Mouse (Mus musculus): Measurements from ENCODE around the gene Atrnl1. TPM values are rescaled to one million over a fixed set of nuclear protein-coding genes. Genes with fewer than 3 reads are reported as not detected.

The Atrnl1 gene
- total RNA-seq, 2 experiments from 2014 or later: 7.1 to 8.0 TPM

DNA sequence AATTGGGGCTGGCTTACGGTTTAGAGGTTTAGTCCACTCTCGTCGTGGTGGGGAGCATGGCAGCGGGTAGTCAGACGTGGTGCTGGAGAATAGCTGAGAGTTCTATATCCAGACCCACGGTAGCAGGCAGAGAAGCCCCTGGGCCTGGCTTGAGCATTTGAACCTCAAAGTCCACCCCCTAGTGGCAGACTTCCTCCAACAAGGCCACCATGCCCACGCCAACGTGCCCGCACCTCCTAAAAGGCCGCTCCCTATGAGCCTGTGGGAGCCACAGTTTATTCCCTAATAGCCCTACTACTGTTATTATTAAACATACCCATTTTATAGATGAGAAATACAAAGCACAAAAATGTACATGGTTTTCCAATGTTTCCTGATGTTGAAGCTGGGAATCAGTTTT is 19.2 kb upstream of the Atrnl1 start:
- Histone ChIP-seq H3K4me3 (no peak overlapping the region), H3K27ac (no peak overlapping the region)
- intact Hi-C loops (cut with DNase I): no loop called here
- DNase-seq: no peak
- peak; percentile 4; the same call in 1 of the 2 replicates for TF ChIP-seq CTCF (IDR thresholded peaks at IDR 0.05)

DNA sequence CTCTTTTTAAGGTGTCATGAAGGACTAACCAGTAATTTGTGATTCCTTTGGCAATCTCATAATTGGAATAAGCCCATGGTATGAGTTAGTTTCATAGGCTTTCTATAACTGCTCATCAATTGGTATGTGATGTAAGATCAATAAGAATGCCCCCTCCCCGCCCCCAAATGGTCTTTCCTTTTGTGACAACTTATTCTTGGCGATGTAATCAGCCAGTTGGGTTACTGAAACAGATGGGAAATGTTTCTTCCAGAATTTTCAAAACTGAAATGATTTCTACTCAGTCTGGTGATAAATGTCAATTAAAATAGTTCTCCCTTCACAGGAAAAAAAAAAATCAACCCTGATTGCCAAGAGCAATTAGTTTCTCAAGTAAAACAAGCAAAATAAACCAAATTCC is 18.5 kb upstream of the Atrnl1 start:
- DNase-seq: no peak
- no peak overlapping the region for H3K4me3 ChIP-seq
- no peak overlapping the region for H3K27ac ChIP-seq
- intact Hi-C loops (cut with DNase I): no loop called here
- no peak for TF ChIP-seq CTCF (IDR thresholded peaks at IDR 0.05)

DNA sequence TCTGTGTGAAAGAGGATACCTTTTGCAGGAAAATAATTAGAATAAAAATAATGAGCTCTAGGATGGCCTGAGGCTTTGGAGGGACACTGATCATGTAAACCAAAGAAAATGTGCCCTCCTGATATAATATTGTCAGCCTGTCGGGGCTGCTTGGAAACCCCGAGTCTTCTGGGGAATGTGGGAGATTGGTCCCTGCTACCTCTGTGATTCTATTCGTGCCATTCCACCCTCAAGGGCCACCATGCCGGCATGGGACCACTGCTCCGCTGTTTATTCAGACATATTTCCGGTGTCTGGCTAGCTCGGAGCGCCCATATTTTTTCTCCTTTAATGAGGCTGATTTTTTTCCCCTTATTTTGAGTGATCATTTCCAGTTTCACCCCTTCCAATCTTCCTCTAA is 11.7 kb upstream of the Atrnl1 start:
- intact Hi-C loops (cut with DNase I): no loop called here
- Histone ChIP-seq H3K27ac (no peak overlapping the region), H3K4me3 (no peak overlapping the region)
- TF ChIP-seq CTCF (IDR thresholded peaks at IDR 0.05): no peak
- DNase-seq: no peak

DNA sequence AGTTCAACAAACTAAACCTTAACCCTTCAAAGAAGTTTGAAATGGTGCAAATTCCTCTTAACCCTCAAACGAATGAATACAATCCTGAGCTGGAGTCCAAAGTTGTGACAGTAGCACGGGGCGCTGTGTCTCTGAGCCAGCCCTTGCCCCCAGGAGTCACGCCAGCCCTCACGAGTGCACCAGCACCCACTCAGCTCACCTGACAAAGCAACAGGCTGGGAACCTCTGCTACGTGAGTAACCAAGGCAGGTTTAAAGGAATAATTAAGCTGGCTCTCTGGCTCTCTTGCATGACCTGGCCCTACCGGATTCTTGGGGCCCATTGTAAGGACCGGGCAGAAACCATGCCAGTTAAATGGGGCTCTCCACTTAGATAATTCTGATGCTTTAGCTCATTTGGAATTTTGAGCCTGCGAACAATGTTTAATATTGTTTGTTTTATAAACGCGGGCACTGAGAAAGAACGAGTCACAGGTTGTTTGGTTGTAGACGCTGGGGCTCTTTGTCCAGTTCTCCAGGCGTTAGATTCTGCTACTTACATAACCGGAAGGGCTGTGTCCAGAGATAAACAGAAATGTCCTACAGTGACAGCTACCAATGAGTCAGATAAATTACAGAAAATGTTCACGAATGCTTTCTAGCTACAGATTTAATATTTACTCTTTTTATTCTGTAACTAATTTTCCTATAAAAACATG is 10.5 kb upstream of the Atrnl1 start:
- no peak for DNase-seq
- no peak overlapping the region for H3K27ac ChIP-seq
- no peak for TF ChIP-seq CTCF (IDR thresholded peaks at IDR 0.05)
- intact Hi-C loops (cut with DNase I): no loop called here
- no peak overlapping the region for H3K4me3 ChIP-seq

DNA sequence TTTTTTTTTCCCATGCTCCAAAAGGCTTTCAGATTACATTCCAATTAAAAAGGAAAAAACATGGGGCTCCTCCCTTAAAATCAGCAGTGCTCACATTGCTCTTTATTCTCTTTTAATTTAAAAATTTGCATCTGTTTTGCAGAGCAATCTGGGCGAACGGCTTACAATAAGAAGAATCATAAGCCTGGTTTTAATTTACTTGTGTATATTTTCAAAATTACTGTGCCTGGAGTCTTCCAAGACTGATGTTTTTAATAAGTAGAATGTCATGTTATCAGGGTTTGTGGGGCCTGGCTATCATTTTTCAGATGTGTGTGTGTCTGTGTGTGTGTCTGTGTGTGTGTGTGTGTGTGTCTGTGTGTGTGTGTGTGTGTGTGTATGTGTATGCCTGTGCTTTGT is 9.9 kb upstream of the Atrnl1 start:
- Histone ChIP-seq H3K4me3 (no peak overlapping the region), H3K27ac (no peak overlapping the region)
- intact Hi-C loops (cut with DNase I): no loop called here
- no peak for TF ChIP-seq CTCF (IDR thresholded peaks at IDR 0.05)
- no peak for DNase-seq

DNA sequence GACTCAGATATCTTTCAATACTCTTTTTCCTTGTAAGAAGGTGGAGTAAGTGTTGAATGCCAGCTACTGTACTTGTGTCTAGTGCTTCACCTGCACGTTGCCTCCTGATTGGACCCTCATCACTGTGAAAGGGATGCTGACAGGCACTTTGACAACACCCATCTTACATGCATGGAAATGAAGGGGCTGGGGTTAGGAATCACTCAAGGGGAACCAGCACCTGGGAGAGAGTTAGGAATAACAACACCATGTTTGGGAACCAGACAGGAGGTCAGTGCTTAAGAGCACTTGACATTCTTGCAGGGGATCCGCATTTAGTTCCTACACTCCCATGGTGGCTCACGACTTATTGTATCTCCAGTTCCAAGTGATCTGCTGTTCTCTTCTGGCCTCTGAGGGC is 7.2 kb upstream of the Atrnl1 start:
- no peak for DNase-seq
- no peak for TF ChIP-seq CTCF (IDR thresholded peaks at IDR 0.05)
- no peak overlapping the region for H3K27ac ChIP-seq
- intact Hi-C loops (cut with DNase I): no loop called here
- H3K4me3 ChIP-seq: no peak overlapping the region

DNA sequence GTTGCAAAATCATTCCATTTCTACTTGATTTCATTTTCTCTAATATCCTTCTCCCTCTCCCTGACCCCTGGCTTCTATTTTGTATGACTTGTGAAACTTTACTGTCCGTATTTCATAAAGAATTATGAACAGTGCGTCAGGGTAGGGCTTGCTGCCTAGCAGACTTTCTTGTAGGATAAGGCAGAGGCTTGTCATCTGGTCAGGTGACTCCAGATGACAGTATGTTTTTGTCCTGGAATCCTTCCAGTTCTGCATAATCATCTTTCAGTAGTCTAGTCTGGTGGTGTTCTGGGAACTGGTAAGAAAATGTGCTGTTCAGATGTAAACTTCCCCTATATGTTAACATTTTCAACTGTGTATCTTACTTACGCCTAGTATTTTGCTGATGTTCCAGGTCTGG is 4.9 kb upstream of the Atrnl1 start:
- intact Hi-C loops (cut with DNase I): no loop called here
- no peak overlapping the region for H3K4me3 ChIP-seq
- no peak for TF ChIP-seq CTCF (IDR thresholded peaks at IDR 0.05)
- no peak for DNase-seq
- no peak overlapping the region for H3K27ac ChIP-seq

DNA sequence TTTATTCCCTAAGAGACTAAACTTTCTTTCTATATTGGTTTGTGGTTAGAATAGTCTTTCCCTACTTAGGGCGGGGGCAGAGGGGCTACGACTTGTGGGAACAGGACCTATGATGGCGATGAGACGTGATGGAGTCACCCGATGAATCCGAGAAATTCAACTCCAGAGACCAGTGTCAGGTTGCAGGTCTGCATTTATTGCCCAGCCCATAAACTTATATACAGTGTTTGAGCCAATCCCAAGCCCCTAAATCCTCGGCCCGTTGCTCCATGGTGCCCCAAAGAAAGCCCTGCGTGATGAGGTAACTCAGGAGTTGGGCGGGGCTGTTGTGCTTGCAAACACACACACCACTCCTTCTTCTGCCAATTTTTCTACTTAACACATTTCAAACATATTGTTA is 4.5 kb upstream of the Atrnl1 start:
- H3K4me3 ChIP-seq: no peak overlapping the region
- TF ChIP-seq CTCF (IDR thresholded peaks at IDR 0.05): no peak
- DNase-seq: no peak
- H3K27ac ChIP-seq: no peak overlapping the region
- intact Hi-C loops (cut with DNase I): no loop called here

DNA sequence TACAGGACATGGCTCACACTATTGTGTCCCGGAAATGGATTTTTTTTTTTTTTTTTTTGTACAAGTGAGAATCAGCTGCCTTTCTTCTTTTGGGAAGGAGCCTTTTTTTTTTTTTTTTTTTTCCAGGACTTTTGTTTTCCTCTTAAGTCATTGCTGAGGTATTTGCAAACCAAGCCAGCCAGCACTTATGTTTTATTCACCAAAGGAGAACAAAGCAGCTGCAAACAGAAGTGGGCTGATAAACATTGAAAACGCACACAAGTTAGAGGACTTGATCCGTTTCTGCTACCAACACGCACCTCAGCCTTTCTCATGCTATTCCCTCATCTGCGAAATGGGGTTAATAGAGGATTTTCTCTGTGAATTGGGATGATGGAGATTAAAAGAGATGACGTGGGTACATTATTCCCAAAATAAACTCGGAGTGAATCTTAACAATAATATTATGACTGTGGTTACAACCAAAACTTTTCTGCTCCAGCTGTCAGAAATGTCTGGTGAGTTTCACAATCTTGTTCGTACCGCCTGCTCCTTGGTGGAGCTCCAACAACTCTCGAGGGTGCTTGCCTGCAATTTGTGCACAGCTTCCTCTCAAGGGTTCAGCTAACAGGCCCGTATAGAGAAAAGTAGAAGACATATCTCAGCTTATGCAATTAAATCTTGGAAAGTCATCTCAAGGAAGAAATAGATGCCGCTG is 1.3 kb upstream of the Atrnl1 start:
- H3K4me3 ChIP-seq: peak overlapping the region; percentile 98
- DNase-seq: peak; percentile 73
- peak overlapping the region; percentile 99 for H3K27ac ChIP-seq
- no peak for TF ChIP-seq CTCF (IDR thresholded peaks at IDR 0.05)
- intact Hi-C loops (cut with DNase I): no loop called here

DNA sequence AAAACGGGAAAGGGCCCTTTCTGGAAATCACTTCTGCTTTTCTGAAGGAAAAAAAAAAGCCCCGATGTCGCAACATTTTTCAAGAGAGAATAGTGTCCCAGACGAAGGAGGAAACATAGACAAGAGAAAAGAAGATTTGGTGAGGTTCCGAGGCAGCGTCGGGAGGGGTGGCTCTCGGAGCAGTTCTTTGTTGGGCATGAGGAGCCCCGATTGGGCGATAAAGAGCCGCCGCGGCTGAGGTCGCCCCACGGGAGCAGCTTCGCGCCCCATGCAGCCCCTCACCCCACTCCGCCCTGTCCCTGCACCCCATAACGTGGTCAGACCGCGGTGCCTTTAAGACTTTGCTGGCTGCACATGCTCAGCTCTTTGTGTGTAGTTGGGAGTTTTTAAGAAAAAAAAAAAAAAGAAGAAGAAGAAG is 767 bp upstream of the Atrnl1 start:
- intact Hi-C loops (cut with DNase I): no loop called here
- H3K27ac ChIP-seq: peak overlapping the region; percentile 99
- peak; percentile 65 for DNase-seq
- no peak for TF ChIP-seq CTCF (IDR thresholded peaks at IDR 0.05)
- peak overlapping the region; percentile 98 for H3K4me3 ChIP-seq

DNA sequence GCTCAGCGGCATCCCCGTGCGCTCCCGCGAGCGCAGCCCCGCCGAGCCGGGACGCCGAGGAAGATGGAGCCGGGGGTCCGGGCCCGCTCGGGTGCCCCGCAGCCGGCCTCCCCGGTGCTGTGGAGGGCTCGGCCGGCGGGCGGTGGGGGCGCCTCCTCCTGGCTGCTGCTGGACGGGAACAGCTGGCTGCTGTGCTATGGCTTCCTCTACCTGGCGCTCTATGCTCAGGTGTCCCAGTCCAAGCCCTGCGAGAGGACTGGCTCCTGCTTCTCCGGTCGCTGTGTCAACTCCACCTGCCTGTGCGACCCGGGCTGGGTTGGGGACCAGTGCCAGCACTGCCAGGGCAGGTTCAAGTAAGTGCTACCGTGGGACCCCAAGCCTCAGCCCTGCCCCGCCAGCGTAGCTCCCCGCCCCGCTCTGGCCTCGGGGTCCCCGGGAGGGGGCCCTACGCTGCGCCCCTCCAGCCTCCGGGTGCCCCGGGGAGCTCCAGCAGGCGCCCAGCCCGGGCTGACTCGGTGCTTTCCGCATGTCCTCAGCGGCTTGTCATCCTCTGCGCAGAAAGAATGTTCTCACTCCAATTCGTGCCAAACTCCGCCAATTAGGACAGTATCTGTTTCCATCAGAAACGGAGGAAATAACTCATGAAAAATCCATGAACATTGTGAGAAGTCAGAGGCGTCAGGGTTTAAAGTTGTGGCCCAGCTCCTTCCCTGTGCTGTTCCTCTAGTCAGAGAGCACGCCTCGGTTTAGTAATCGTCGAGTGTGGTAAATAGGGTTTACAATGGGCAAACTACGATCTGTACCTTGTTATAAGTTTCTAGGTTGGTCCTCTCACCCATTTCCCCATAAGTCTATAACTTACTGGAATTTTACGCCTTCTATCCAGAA is 701 bp downstream of the Atrnl1 start:
- DNase-seq: peak; percentile 72
- Histone ChIP-seq H3K4me3 (peak overlapping the region; percentile 98), H3K27ac (peak overlapping the region; percentile 99)
- intact Hi-C loops (cut with DNase I): no loop called here
- TF ChIP-seq CTCF (IDR thresholded peaks at IDR 0.05): peak; percentile 43

DNA sequence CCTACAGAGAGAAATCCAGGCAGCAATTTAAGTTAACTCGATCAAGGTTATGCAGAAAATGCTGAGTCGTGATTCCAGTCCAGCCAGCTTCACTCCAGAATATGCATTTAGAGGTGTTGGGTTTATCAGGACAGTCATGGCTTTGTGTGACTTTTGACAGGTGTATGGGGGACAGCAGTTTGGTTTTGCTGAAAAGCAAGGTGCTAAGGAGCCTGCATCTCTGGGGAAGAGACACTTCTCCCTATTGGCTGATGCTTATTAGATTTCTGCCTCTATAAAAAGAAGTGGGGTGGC is 1.3 kb downstream of the Atrnl1 start:
- no peak for DNase-seq
- Histone ChIP-seq H3K27ac (peak overlapping the region; percentile 99), H3K4me3 (peak overlapping the region; percentile 98)
- intact Hi-C loops (cut with DNase I): no loop called here
- TF ChIP-seq CTCF (IDR thresholded peaks at IDR 0.05): no peak

DNA sequence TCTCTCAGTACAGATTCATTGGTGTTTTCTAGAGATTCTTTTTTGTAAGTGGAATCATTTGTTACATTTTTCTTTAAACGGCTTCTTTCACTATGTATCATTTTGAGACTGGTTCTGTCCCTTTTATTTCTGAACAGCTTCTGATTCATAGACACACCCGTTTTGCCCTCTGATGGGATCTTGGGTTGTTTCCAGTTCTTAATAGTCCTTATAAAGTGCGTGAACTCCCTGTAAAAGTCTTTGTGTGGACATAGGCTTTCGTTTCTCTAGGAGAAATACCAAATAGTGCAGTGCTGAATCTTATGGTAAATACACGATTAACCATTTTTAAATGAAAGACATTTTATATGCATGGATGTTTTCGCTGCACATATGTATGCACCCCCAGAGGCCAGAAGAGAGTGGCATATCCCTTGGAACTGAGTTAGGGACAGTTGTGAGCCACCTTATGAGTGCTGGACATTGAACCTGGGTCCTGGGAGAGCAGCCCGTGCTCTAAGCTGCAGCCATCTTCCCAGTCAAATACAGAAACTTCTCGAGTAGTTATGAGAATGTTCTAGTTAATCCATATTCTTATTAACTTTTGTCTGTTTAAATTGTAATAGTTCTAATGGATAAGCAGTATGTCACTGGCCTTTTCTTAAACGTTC is 5.3 kb downstream of the Atrnl1 start:
- intact Hi-C loops (cut with DNase I): no loop called here
- DNase-seq: no peak
- no peak overlapping the region for H3K4me3 ChIP-seq
- H3K27ac ChIP-seq: no peak overlapping the region
- TF ChIP-seq CTCF (IDR thresholded peaks at IDR 0.05): no peak
